Mouse (Mus musculus): Measurements from ENCODE around the gene Trim50. TPM values are rescaled to one million over a fixed set of nuclear protein-coding genes. Genes with fewer than 3 reads are reported as not detected.

Trim50 gene
- 3.4 and 3.5 TPM in 2 replicates for polyA plus RNA-seq (2015; fragmentation: Nextera tagmentation; extraction: Ambion mirVana)

DNA sequence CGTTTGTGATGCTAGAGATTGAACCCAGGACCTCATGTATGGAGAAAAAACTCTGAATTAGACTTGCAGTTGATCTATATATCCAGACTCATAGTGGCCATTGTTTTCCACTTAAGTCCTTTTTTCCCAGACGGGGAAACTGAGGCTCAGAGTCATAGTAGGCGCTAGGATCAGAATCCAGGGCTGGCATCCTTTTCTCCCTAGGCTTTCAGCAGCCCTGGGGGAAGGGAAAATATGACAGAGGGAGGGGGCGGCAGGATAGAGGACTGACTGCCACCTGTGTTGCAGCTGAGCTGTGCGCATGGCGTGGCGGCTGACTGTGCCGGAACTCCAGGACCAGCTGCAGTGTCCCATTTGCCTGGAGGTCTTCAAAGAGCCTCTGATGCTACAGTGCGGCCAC is at the start of gene Trim50:
Gene Trim50, plus strand, starts transcription at position 301 of the 400 bp plus-strand sequence.
- no peak for ATAC-seq (ENCODE audit: low FRiP score, low TSS enrichment)
- Histone ChIP-seq H3K36me3 (ENCODE audit: control insufficient read depth, insufficient read depth, low read length) (no peaks in the 10 kb centered on the region), H3K4me3 (ENCODE audit: low read depth, low read length) (no peak within 1 kb of the TSS), H3K9me3 (ENCODE audit: control insufficient read depth, low read length) (no peaks in the 10 kb centered on the region), H3K4me2 (replicated peaks; ENCODE audit: low read depth) (no peak within 1 kb of the TSS), H3K4me1 (replicated peaks; ENCODE audit: control insufficient read depth, insufficient read depth) (no peaks in the 10 kb centered on the region), H3K27me3 (ENCODE audit: control insufficient read depth, insufficient read depth, low read length) (no peaks in the 10 kb centered on the region), H3K9ac (ENCODE audit: low read length) (no peak within 1 kb of the TSS), H3K27ac (replicated peaks) (no peak within 1 kb of the TSS)
- DNase-seq (ENCODE audit: low spot score): no peak
- 59% methylated on average over 9 of the region's 9 CpGs for WGBS
- TF ChIP-seq CTCF (IDR thresholded peaks at IDR 0.05; ENCODE audit: low read depth): no peak
- no peak for TF ChIP-seq EP300 (optimal IDR thresholded peaks at IDR 0.05)

DNA sequence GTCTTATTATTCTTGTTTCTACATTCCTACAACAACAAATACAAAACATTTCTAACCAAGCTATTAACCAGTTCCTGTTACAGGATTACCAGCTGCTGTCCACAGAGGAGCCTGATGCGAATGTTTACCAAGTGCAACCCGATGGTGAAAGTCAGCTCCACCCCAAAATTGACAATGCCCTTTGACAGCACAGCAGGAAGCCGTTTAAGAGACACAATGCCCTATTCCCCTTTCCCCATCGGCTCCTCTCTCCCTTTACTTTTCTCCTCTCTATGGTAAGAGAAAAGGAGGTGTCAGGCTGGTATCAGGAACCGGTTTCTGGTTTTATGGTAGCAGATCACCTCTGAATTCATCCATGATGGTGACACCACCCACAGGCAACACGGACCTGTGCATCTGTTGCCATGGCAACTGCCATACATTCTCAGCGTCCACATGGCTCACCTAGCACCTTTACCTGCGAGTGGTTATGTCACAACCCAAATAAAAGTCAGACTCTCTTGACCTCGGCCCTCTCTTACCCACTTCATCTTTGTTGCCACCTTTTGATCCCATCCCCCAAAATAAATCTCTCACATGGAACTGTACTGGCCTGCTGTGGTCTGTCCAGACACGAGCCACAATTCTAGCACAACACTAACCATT is 46.7 kb upstream of the Trim50 start:
- H3K27me3 ChIP-seq (ENCODE audit: control insufficient read depth, insufficient read depth, low read length): no peaks in the 10 kb centered on the region
- no peak overlapping the region for H3K4me2 ChIP-seq (replicated peaks; ENCODE audit: low read depth)
- H3K36me3 ChIP-seq (ENCODE audit: control insufficient read depth, insufficient read depth, low read length): no peaks in the 10 kb centered on the region
- 31% methylated on average over 10 of the region's 10 CpGs for WGBS
- H3K27ac ChIP-seq (replicated peaks): no peak overlapping the region
- no peaks in the 10 kb centered on the region for H3K9me3 ChIP-seq (ENCODE audit: control insufficient read depth, low read length)
- DNase-seq (ENCODE audit: low spot score): no peak
- H3K4me3 ChIP-seq (ENCODE audit: low read depth, low read length): no peak overlapping the region
- no peaks in the 10 kb centered on the region for H3K4me1 ChIP-seq (replicated peaks; ENCODE audit: control insufficient read depth, insufficient read depth)
- TF ChIP-seq EP300 (optimal IDR thresholded peaks at IDR 0.05): no peak
- no peak for TF ChIP-seq CTCF (IDR thresholded peaks at IDR 0.05; ENCODE audit: low read depth)
- no peak overlapping the region for H3K9ac ChIP-seq (ENCODE audit: low read length)
- ATAC-seq (ENCODE audit: low FRiP score, low TSS enrichment): no peak

DNA sequence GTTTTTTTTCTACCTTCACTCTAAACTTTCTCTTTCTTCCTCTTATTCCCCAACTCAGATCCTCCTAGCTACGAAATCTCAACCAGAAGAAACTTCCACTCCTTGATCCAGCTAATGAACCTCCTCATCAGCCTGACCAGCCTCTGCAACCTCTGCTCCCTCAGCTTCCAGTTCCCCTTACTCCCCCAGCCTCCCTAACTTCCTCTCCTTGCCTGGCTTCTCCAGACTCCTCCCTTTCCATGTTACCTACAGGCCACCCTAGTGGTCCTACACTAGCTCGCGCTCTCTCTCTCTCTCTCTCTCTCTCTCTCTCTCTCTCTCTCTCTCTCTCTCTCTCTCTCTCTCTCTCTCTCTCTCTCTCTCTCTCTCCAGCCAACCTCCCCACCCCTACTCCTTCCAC is 36.9 kb upstream of the Trim50 start:
- TF ChIP-seq CTCF (IDR thresholded peaks at IDR 0.05; ENCODE audit: low read depth) (no peak), EP300 (optimal IDR thresholded peaks at IDR 0.05) (no peak)
- no peaks in the 10 kb centered on the region for H3K36me3 ChIP-seq (ENCODE audit: control insufficient read depth, insufficient read depth, low read length)
- H3K27me3 ChIP-seq (ENCODE audit: control insufficient read depth, insufficient read depth, low read length): no peaks in the 10 kb centered on the region
- no peaks in the 10 kb centered on the region for H3K4me1 ChIP-seq (replicated peaks; ENCODE audit: control insufficient read depth, insufficient read depth)
- no peaks in the 10 kb centered on the region for H3K9me3 ChIP-seq (ENCODE audit: control insufficient read depth, low read length)
- DNase-seq (ENCODE audit: low spot score): no peak
- WGBS: 86% methylated on average over 3 of the region's 3 CpGs
- ATAC-seq (ENCODE audit: low FRiP score, low TSS enrichment): no peak
- H3K27ac ChIP-seq (replicated peaks): no peak overlapping the region
- no peak overlapping the region for H3K4me3 ChIP-seq (ENCODE audit: low read depth, low read length)
- no peak overlapping the region for H3K9ac ChIP-seq (ENCODE audit: low read length)
- H3K4me2 ChIP-seq (replicated peaks; ENCODE audit: low read depth): no peak overlapping the region

DNA sequence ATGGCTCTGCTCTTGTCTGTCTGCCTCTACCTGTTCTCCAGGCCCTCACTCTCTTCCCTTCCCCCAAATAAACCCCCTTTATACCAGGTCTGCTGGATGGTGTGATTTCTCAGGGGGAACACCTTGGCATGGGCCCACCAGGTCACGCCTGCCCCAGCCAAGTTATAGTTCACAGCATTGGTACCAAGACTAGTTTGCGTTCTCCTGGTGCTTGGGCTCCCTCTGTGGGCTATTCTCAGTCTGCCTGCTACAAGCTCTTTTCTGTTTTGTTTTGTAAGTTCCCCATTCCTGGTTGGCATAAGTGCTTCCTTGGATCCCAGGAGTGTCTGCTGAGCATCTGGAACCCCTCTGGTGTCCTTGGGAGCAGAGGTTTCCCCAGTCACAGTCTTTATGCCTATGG is 33.2 kb upstream of the Trim50 start:
- no peak overlapping the region for H3K4me2 ChIP-seq (replicated peaks; ENCODE audit: low read depth)
- H3K9me3 ChIP-seq (ENCODE audit: control insufficient read depth, low read length): no peaks in the 10 kb centered on the region
- TF ChIP-seq EP300 (optimal IDR thresholded peaks at IDR 0.05) (no peak), CTCF (IDR thresholded peaks at IDR 0.05; ENCODE audit: low read depth) (peak; percentile 59)
- no peak overlapping the region for H3K9ac ChIP-seq (ENCODE audit: low read length)
- H3K27me3 ChIP-seq (ENCODE audit: control insufficient read depth, insufficient read depth, low read length): no peaks in the 10 kb centered on the region
- 61% methylated on average over 2 of the region's 2 CpGs for WGBS
- H3K27ac ChIP-seq (replicated peaks): no peak overlapping the region
- no peak for DNase-seq (ENCODE audit: low spot score)
- no peak for ATAC-seq (ENCODE audit: low FRiP score, low TSS enrichment)
- H3K36me3 ChIP-seq (ENCODE audit: control insufficient read depth, insufficient read depth, low read length): no peaks in the 10 kb centered on the region
- H3K4me3 ChIP-seq (ENCODE audit: low read depth, low read length): no peak overlapping the region
- H3K4me1 ChIP-seq (replicated peaks; ENCODE audit: control insufficient read depth, insufficient read depth): no peaks in the 10 kb centered on the region

DNA sequence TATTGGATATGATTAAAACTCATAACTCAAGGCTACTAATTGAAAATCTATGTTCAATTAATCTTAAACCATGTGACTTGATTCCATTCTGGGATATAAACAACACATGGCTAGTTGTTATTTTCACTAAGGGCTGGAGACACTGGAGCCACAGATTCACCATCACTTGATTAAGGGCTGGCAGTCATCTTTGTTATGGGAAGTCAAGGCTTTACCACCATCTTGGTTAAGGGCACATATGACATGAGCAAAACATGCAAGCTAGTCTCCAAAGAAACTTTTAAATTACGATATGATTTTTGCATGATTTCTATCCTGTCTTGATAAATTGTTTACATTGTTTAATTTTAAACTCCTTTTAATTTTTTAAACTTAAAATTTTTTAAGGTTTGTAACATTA is 30.9 kb upstream of the Trim50 start:
- no peak overlapping the region for H3K9ac ChIP-seq (ENCODE audit: low read length)
- H3K9me3 ChIP-seq (ENCODE audit: control insufficient read depth, low read length): no peaks in the 10 kb centered on the region
- WGBS: 78% methylated on average over 1 of the region's 1 CpGs
- no peak for TF ChIP-seq EP300 (optimal IDR thresholded peaks at IDR 0.05)
- no peak for TF ChIP-seq CTCF (IDR thresholded peaks at IDR 0.05; ENCODE audit: low read depth)
- H3K4me3 ChIP-seq (ENCODE audit: low read depth, low read length): no peak overlapping the region
- H3K36me3 ChIP-seq (ENCODE audit: control insufficient read depth, insufficient read depth, low read length): no peaks in the 10 kb centered on the region
- DNase-seq (ENCODE audit: low spot score): no peak
- no peak for ATAC-seq (ENCODE audit: low FRiP score, low TSS enrichment)
- no peak overlapping the region for H3K4me2 ChIP-seq (replicated peaks; ENCODE audit: low read depth)
- no peaks in the 10 kb centered on the region for H3K4me1 ChIP-seq (replicated peaks; ENCODE audit: control insufficient read depth, insufficient read depth)
- no peak overlapping the region for H3K27ac ChIP-seq (replicated peaks)
- no peaks in the 10 kb centered on the region for H3K27me3 ChIP-seq (ENCODE audit: control insufficient read depth, insufficient read depth, low read length)

DNA sequence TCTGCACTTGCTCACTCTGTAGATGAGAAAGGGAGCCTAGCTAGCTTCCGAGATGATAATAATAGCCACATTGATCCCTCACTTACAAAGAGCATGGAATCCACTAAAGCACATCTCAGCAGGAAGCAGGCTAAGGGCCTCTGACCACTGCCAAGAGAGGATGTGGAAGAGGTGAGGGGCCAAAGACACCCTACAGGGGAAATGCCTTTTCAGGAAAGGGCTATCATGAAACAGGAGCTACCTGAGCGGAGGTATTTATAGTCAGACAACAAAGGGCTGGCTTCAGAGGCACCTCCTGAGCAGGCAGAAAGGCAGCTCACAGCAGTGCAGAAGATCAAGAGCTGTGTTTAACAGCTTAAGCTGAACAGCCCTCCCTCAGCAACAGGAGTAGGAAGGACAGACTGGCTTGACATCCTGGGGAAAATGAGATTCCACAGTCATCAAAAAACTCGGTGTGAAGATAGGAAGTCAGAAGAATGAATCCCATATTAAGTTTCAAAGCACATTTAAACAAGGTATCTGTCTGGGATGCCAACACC is 26.9 kb upstream of the Trim50 start:
- whole genome bisulfite sequencing: 36% methylated on average over 3 of the region's 3 CpGs

More for the DNA sequence above, 26.9 kb upstream of the Trim50 start:
- Histone ChIP-seq H3K4me1 (replicated peaks; ENCODE audit: control insufficient read depth, insufficient read depth) (no peaks in the 10 kb centered on the region), H3K4me3 (ENCODE audit: low read depth, low read length) (no peak overlapping the region), H3K27me3 (ENCODE audit: control insufficient read depth, insufficient read depth, low read length) (no peaks in the 10 kb centered on the region), H3K36me3 (ENCODE audit: control insufficient read depth, insufficient read depth, low read length) (no peaks in the 10 kb centered on the region), H3K9ac (ENCODE audit: low read length) (no peak overlapping the region), H3K4me2 (replicated peaks; ENCODE audit: low read depth) (no peak overlapping the region), H3K27ac (replicated peaks) (no peak overlapping the region), H3K9me3 (ENCODE audit: control insufficient read depth, low read length) (no peaks in the 10 kb centered on the region)
- no peak for ATAC-seq (ENCODE audit: low FRiP score, low TSS enrichment)
- DNase-seq (ENCODE audit: low spot score): no peak
- no peak for TF ChIP-seq CTCF (IDR thresholded peaks at IDR 0.05; ENCODE audit: low read depth)
- no peak for TF ChIP-seq EP300 (optimal IDR thresholded peaks at IDR 0.05)

All from stomach, postnatal 0 days (tissue).